Mouse (Mus musculus): ENCODE measurements around the gene Hspb6. TPM values are rescaled to one million over a fixed set of nuclear protein-coding genes. Genes with fewer than 3 reads are reported as not detected.

The Hspb6 gene
- polyA plus RNA-seq, 1 experiment, result 129 TPM

- H3K4me1 ChIP-seq (ENCODE audit: control insufficient read depth, insufficient read depth, low read length), result no peaks in the 10 kb centered on the region
- DNase-seq, result no peak
- H3K4me3 ChIP-seq (replicated peaks; ENCODE audit: extremely low read depth, low read depth, low read length), result no peak overlapping the region
- WGBS, result 88% methylated on average over 8 of the region's 8 CpGs
- TF ChIP-seq CTCF (IDR thresholded peaks at IDR 0.05; ENCODE audit: insufficient read depth, low read length) (no peak), POLR2A (IDR thresholded peaks at IDR 0.05; ENCODE audit: borderline replicate concordance, extremely low read depth, low read depth, low read length) (no peak)
Measured at GRCm38 (mm10) chr7:30579950-30580349, 28.0 kb downstream of the Hspb6 start.

DNA sequence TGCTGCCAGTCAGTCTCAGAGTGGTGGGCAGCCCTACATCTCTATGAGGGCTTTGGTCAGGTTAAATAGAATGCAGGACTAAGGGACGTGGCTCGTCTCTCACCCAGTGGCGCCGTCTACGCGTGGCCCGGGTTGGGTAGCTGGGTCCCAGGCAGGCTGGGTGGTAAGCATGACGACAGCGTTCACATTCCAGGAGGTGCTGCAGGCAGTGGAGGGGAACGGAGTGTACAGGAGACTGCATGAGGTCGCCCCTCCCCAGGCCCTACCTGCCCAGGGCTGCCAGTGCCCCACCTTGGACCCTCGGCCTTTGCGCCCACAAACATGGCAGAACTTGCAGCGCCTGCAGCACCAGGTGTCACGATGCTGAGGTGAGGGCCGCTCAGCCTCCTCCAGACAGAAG, 29.6 kb downstream of the Hspb6 start:
- Histone ChIP-seq H3K4me1 (ENCODE audit: control insufficient read depth, insufficient read depth, low read length) (no peaks in the 10 kb centered on the region), H3K4me3 (replicated peaks; ENCODE audit: extremely low read depth, low read depth, low read length) (no peak overlapping the region)
- TF ChIP-seq POLR2A (IDR thresholded peaks at IDR 0.05; ENCODE audit: borderline replicate concordance, extremely low read depth, low read depth, low read length) (no peak), CTCF (IDR thresholded peaks at IDR 0.05; ENCODE audit: insufficient read depth, low read length) (no peak)
- DNase-seq, result no peak
- WGBS, result 94% methylated on average over 16 of the region's 16 CpGs

DNA sequence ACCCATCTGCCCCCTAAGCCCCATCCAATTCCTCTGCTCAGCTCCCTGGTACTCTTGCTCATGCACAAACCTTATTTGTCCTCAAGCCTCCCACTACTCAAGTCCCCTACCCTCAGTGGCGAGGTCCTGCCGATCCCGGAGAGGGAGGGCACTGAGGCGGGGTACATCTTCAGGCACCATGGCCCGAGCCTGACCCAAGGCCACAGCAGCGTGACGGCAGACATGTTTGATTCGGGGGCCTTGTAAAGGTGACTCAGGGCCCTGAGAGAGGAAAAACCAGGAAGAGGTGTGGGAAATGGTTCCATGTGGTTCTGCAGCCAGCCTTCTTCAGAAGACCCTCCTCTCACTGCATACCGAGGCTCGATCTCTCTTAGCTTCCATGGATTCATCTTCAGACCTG, 32.4 kb downstream of the Hspb6 start:
- H3K4me1 ChIP-seq (ENCODE audit: control insufficient read depth, insufficient read depth, low read length), result 0 out of 2 replicates have a peak, but pooled peaks cover 6% of the 10 kb centered on the region
- TF ChIP-seq POLR2A (IDR thresholded peaks at IDR 0.05; ENCODE audit: borderline replicate concordance, extremely low read depth, low read depth, low read length), result no peak
- no peak for TF ChIP-seq CTCF (IDR thresholded peaks at IDR 0.05; ENCODE audit: insufficient read depth, low read length)
- H3K4me3 ChIP-seq (replicated peaks; ENCODE audit: extremely low read depth, low read depth, low read length), result no peak overlapping the region
- no peak for DNase-seq
- 88% methylated on average over 10 of the region's 10 CpGs for WGBS

DNA sequence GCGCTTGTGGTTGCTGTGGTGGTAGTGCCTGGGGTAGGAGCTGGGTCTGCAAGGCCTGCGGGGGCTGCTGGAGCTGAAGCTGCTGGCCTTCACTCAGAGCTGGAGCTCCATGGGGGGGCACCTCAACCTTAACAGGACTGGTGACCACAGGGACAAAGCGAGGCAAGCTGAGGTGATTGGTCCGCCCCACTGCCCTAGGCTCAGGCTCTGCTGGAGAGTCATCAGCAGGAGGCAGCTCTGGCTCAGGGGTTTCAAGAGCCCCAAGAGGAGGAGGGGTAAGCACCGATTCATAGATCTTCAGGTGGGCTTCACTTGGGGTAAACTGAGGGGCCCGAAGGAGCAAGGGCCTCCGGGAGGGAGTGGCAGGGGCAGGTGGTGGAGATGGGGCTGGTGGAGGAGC, 33.2 kb downstream of the Hspb6 start:
- Histone ChIP-seq H3K4me1 (ENCODE audit: control insufficient read depth, insufficient read depth, low read length) (peaks cover 11% of the 10 kb centered on the region; the same call in 1 of the 2 replicates), H3K4me3 (replicated peaks; ENCODE audit: extremely low read depth, low read depth, low read length) (no peak overlapping the region)
- 93% methylated on average over 7 of the region's 7 CpGs for WGBS
- no peak for TF ChIP-seq CTCF (IDR thresholded peaks at IDR 0.05; ENCODE audit: insufficient read depth, low read length)
- DNase-seq, result no peak

DNA sequence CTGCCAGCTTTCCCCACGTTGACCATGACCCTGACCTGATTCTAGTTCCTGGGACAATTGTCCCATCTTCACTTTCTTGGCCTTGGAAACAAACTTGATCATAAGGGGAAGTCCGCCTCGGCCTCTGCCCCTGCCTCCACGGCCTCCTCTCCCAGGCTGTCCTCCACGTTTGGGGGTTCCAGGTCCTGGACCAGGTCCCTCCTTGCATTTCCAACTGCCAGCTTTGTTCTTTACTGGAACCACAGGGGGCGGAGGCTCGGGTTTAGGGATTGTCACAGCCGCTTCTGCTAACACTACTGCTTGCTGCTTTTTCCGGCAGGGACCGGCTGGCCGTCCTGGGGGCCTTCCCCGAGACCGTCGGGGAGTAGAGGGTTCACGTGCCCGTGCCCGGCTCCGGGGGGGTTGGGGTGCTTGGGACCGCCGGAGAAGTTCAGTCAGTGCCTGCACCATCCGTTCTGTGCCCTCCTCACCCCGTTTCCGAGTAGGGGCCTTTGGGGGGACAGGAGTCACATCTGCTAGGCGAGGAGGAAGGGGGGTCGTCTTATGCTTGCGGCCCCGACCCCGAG, 34.6 kb downstream of the Hspb6 start:
- TF ChIP-seq POLR2A (IDR thresholded peaks at IDR 0.05; ENCODE audit: borderline replicate concordance, extremely low read depth, low read depth, low read length), result no peak
- no peak for TF ChIP-seq CTCF (IDR thresholded peaks at IDR 0.05; ENCODE audit: insufficient read depth, low read length)
- no peak for DNase-seq
- Histone ChIP-seq H3K4me3 (replicated peaks; ENCODE audit: extremely low read depth, low read depth, low read length) (no peak overlapping the region), H3K4me1 (ENCODE audit: control insufficient read depth, insufficient read depth, low read length) (peaks cover 11% of the 10 kb centered on the region; the same call in 1 of the 2 replicates)
- WGBS, result 87% methylated on average over 28 of the region's 28 CpGs

GRCm38 (mm10) chr7:30587842-30588667, 36.1 kb downstream of the Hspb6 start:
- under 1% methylated on average over 50 of the region's 67 CpGs for WGBS
- peak overlapping the region; percentile 69 for H3K4me3 ChIP-seq (replicated peaks; ENCODE audit: extremely low read depth, low read depth, low read length)
- no peak for TF ChIP-seq POLR2A (IDR thresholded peaks at IDR 0.05; ENCODE audit: borderline replicate concordance, extremely low read depth, low read depth, low read length)
- no peak for TF ChIP-seq CTCF (IDR thresholded peaks at IDR 0.05; ENCODE audit: insufficient read depth, low read length)
- H3K4me1 ChIP-seq (ENCODE audit: control insufficient read depth, insufficient read depth, low read length), result peaks cover 13% of the 10 kb centered on the region
- peak; percentile 70 for DNase-seq

DNA sequence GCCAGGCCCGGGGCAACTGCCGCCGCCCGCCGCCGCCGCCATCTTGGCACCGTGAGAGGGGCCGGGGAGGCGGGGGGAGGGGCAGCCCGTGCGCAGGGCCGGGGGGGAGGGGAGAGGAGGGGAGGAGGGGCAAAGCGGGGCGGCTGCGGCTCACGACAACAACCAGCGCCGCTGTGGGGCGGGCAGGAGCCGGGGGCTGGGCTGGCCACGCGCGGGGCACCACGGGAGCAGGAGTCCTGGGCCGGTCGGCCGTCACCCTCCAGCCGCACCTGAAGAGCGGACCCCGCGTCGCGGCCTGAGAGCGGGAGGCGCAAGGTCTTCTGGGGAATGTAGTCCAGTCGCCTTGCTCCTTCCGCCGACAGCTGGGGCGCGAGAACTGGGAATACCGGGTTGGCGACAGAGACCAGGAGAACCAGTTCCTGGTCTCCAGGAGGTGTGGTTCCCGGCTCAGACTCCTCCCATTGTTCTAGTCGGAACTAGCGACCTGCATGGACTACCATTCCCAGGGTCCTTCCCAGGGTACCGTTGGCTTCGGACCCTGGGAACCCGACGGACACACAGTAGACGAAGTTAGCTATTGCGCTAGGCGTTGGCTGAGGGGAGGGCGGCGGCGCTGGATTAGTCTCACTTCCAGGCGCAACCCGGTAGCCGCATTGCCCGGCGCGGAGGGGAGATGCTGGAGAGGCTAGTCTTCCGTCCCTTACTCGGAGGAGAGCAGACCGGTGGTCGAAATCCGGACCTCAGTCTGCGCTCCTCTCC, 36.9 kb downstream of the Hspb6 start, which contains the start of gene Kmt2b:
TSS of gene Kmt2b (minus strand) at position 51 of the 759 bp plus-strand sequence.
- TF ChIP-seq POLR2A (IDR thresholded peaks at IDR 0.05; ENCODE audit: borderline replicate concordance, extremely low read depth, low read depth, low read length) (peak; percentile 87; the same call in 1 of the 2 replicates), CTCF (IDR thresholded peaks at IDR 0.05; ENCODE audit: insufficient read depth, low read length) (no peak)
- DNase-seq, result peak; percentile 95
- WGBS, result under 1% methylated on average over 52 of the region's 68 CpGs
- H3K4me3 ChIP-seq (replicated peaks; ENCODE audit: extremely low read depth, low read depth, low read length), result peak within 1 kb of the TSS; percentile 88
- peaks cover 15% of the 10 kb centered on the region for H3K4me1 ChIP-seq (ENCODE audit: control insufficient read depth, insufficient read depth, low read length)

DNA sequence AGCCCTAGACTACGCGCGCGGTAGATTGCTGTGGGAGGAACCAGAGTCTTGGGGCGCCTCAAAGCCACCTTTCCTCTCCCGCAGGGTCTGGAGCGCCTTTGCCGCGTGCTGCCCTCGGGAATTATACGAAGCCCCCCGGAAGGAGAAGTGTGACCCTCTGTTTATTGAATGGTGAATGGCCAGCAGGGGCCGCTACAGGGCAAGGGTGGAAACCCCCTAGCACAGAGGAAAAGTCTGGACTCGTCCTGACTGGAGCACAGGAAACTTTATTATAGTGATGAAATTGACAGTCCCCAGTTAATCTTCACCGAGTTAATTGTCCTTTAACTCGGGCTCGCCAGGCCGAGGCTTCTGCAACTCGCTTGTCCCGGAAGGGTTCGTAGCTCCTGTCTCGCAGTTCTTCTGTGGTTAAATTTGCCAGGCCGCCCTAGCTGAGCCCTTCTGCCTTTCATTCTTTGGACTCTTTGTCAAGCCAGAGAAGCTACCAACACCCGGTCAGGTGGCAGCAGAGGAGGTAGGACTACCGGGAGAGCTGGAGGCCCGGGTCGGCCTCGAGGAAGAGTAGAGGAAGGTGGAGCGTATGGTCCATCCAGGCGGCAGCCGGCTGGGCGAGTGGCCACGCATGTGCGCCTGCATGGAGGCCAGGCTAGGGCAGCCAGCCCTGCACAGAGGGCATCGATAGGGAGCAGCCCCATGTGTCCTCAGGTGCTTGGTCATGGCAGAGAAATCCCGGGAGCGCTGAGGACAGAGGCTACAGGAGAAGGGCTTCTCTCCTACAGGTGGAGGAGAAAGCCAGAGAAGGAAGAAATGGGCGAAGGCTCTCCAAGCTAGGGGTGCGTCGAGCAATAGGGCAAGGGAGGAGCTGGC, 37.7 kb downstream of the Hspb6 start:
- peaks cover 15% of the 10 kb centered on the region for H3K4me1 ChIP-seq (ENCODE audit: control insufficient read depth, insufficient read depth, low read length)
- peak; percentile 90 for DNase-seq
- 23% methylated on average over 40 of the region's 40 CpGs for WGBS
- TF ChIP-seq POLR2A (IDR thresholded peaks at IDR 0.05; ENCODE audit: borderline replicate concordance, extremely low read depth, low read depth, low read length) (no peak), CTCF (IDR thresholded peaks at IDR 0.05; ENCODE audit: insufficient read depth, low read length) (peak; percentile 87)
- H3K4me3 ChIP-seq (replicated peaks; ENCODE audit: extremely low read depth, low read depth, low read length), result peak overlapping the region; percentile 88

Measured in lung, adult 2 months (tissue).